Mouse (Mus musculus) hindbrain, embryonic 14.5 days (tissue): Measurements from ENCODE around the gene Pecam1. TPM values are rescaled to one million over a fixed set of nuclear protein-coding genes. Genes with fewer than 3 reads are reported as not detected.
"Not testable (repeated sequence)": the region's sequence is repeated elsewhere in the genome, so short reads cannot be mapped to it uniquely, and the experiment has no call there.

ENCODE experiments used
- ATAC-seq: fragments of 200-750 bp; cut with Nextera tagmentation; 2 replicates; pipeline ENCODE4 v1.8.0; 2017; ENCODE audit warnings: moderate number of reproducible peaks, mild to moderate bottlenecking, moderate TSS enrichment, moderate library complexity; ENCODE audit not compliant: low FRiP score
- DNase-seq: peaks from one replicate; pipeline ENCODE4 v3.0.0-alpha.2; 2015; ENCODE audit warnings: low spot score
- H3K27ac ChIP-seq: fragments of 300-500 bp; sonication (generic); 2 replicates; pipeline ENCODE4 v1.5.1; 2014; ENCODE audit warnings: mild to moderate bottlenecking, moderate library complexity
- H3K27me3 ChIP-seq: fragments of 300-500 bp; sonication (generic); 2 replicates; pipeline ENCODE4 v1.6.1; 2014; ENCODE audit warnings: mild to moderate bottlenecking, low read length, mixed read lengths; ENCODE audit not compliant: control insufficient read depth, insufficient read depth
- H3K36me3 ChIP-seq: fragments of 300-500 bp; sonication (generic); replicated peaks from 2 replicates; pipeline ENCODE4 v1.6.1; 2014; ENCODE audit not compliant: control insufficient read depth, insufficient read depth
- H3K4me1 ChIP-seq: fragments of 300-500 bp; sonication (generic); replicated peaks from 2 replicates; pipeline ENCODE4 v1.6.1; 2014; ENCODE audit warnings: antibody characterized with exemption, low read length, mixed read lengths; ENCODE audit not compliant: control insufficient read depth, insufficient read depth
- H3K4me2 ChIP-seq: fragments of 300-500 bp; sonication (generic); replicated peaks from 2 replicates; pipeline ENCODE4 v1.6.1; 2014; ENCODE audit warnings: mild to moderate bottlenecking, moderate library complexity
- H3K4me3 ChIP-seq: fragments of 300-500 bp; sonication (generic); replicated peaks from 2 replicates; pipeline ENCODE4 v1.5.1; 2014; ENCODE audit warnings: mild to moderate bottlenecking, low read length
- H3K9ac ChIP-seq: fragments of 300-500 bp; sonication (generic); 2 replicates; pipeline ENCODE4 v1.6.1; 2014
- H3K9me3 ChIP-seq: fragments of 300-500 bp; sonication (generic); 2 replicates; pipeline ENCODE4 v1.6.1; 2016; ENCODE audit warnings: low read length; ENCODE audit not compliant: control insufficient read depth
- WGBS: fragments of 180-500 bp; shearing (Covaris S2); extraction: QIAGEN DNeasy Blood & Tissue Kit; methylation state at CpG from one replicate; pipeline ENCODE4 v1.1.7; 2014; 5-methylcytosine and 5-hydroxymethylcytosine counted together
- polyA plus RNA-seq: library from polyadenylated mRNA; unstranded; fragments of >200 nt; fragmentation: Nextera tagmentation; extraction: Ambion mirVana; gene quantifications from 2 replicates; pipeline ENCODE4 v1.2.1, GENCODE M21; 2014

Gene Pecam1
- polyA plus RNA-seq, 1 experiment from 2014 or later = 16.0 TPM

- 91% methylated on average over 2 of the region's 2 CpGs for WGBS
- DNase-seq (no peak), ATAC-seq (no peak)
- no peak overlapping the region for H3K4me2 ChIP-seq
- H3K4me3 ChIP-seq = no peak overlapping the region; the same call in 1 of the 2 replicates
- H3K27ac ChIP-seq = no peak overlapping the region
- peaks cover 28% of the 10 kb centered on the region for H3K4me1 ChIP-seq
- H3K9me3 ChIP-seq = no peaks in the 10 kb centered on the region
- H3K27me3 ChIP-seq = no peaks in the 10 kb centered on the region
- peaks cover 74% of the 10 kb centered on the region for H3K36me3 ChIP-seq
- no peak overlapping the region for H3K9ac ChIP-seq
Measured at GRCm38 (mm10) chr11:106784476-106784875, 34.0 kb upstream of the Pecam1 start.

- H3K9me3 ChIP-seq = no peaks in the 10 kb centered on the region
- ATAC-seq (no peak), DNase-seq (no peak)
- WGBS = 83% methylated on average over 9 of the region's 9 CpGs
- no peak overlapping the region for H3K4me2 ChIP-seq
- no peak overlapping the region for H3K27ac ChIP-seq
- no peak overlapping the region for H3K9ac ChIP-seq
- no peaks in the 10 kb centered on the region for H3K27me3 ChIP-seq
- peaks cover 74% of the 10 kb centered on the region for H3K36me3 ChIP-seq
- H3K4me3 ChIP-seq = no peak overlapping the region
- H3K4me1 ChIP-seq = peaks cover 28% of the 10 kb centered on the region
Measured at GRCm38 (mm10) chr11:106782841-106783764, 32.7 kb upstream of the Pecam1 start.

- H3K36me3 ChIP-seq = peaks cover 74% of the 10 kb centered on the region
- not testable (repeated sequence) for H3K4me3 ChIP-seq, H3K27ac ChIP-seq, H3K4me2 ChIP-seq, H3K9me3 ChIP-seq, DNase-seq, H3K9ac ChIP-seq, H3K27me3 ChIP-seq, ATAC-seq
- WGBS = 94% methylated on average over 7 of the region's 7 CpGs
- peaks cover 28% of the 10 kb centered on the region for H3K4me1 ChIP-seq
Measured at GRCm38 (mm10) chr11:106782271-106782670, 31.8 kb upstream of the Pecam1 start.

GRCm38 (mm10) chr11:106780590-106781220 is 30.3 kb upstream of the Pecam1 start:
- WGBS = 84% methylated on average over 6 of the region's 6 CpGs
- no peak overlapping the region for H3K9ac ChIP-seq
- no peak overlapping the region for H3K4me2 ChIP-seq
- H3K36me3 ChIP-seq = peaks cover 69% of the 10 kb centered on the region
- no peak overlapping the region for H3K27ac ChIP-seq
- no peaks in the 10 kb centered on the region for H3K9me3 ChIP-seq
- peaks cover 19% of the 10 kb centered on the region for H3K4me1 ChIP-seq
- DNase-seq (no peak), ATAC-seq (no peak)
- H3K27me3 ChIP-seq = no peaks in the 10 kb centered on the region
- H3K4me3 ChIP-seq = no peak overlapping the region

GRCm38 (mm10) chr11:106780089-106780425 is 29.6 kb upstream of the Pecam1 start:
- Histone ChIP-seq H3K9me3 (no peaks in the 10 kb centered on the region), H3K4me3 (peak overlapping the region; percentile 60; the same call in 1 of the 2 replicates), H3K4me2 (peak overlapping the region; percentile 60), H3K9ac (peak overlapping the region; percentile 84; the same call in 1 of the 2 replicates), H3K4me1 (peaks cover 12% of the 10 kb centered on the region), H3K27ac (peak overlapping the region; percentile 84), H3K27me3 (no peaks in the 10 kb centered on the region), H3K36me3 (peaks cover 69% of the 10 kb centered on the region)
- DNase-seq (peak; percentile 27), ATAC-seq (no peak)
- WGBS = 73% methylated on average over 4 of the region's 4 CpGs

- peaks cover 69% of the 10 kb centered on the region for H3K36me3 ChIP-seq
- peak within 1 kb of the TSS; percentile 60 for H3K4me3 ChIP-seq
- 2% methylated on average over 30 of the region's 30 CpGs for WGBS
Measured at GRCm38 (mm10) chr11:106779388-106780088, 29.1 kb upstream of the Pecam1 start, which contains the start of gene Polg2. Gene Polg2 (minus strand): TSS chr11:106779537.

GRCm38 (mm10) chr11:106778589-106779387 is 28.4 kb upstream of the Pecam1 start:
- H3K36me3 ChIP-seq = peaks cover 69% of the 10 kb centered on the region
- H3K4me2 ChIP-seq = peak overlapping the region; percentile 60
- peak overlapping the region; percentile 84 for H3K27ac ChIP-seq
- DNase-seq (no peak), ATAC-seq (no peak; the same call in none of the 2 replicates)
- H3K27me3 ChIP-seq = no peaks in the 10 kb centered on the region
- peaks cover 6% of the 10 kb centered on the region; the same call in 1 of the 2 replicates for H3K4me1 ChIP-seq
- no peaks in the 10 kb centered on the region for H3K9me3 ChIP-seq
- WGBS = 2% methylated on average over 39 of the region's 39 CpGs
- peak overlapping the region; percentile 60 for H3K4me3 ChIP-seq
- peak overlapping the region; percentile 84 for H3K9ac ChIP-seq

More at GRCm38 (mm10) chr11:106779388-106780088, 29.1 kb upstream of the Pecam1 start, which contains the start of gene Polg2:
- H3K4me1 ChIP-seq = peaks cover 7% of the 10 kb centered on the region; the same call in 1 of the 2 replicates
- ATAC-seq (peak; percentile 99), DNase-seq (peak; percentile 93)
- peak within 1 kb of the TSS; percentile 84 for H3K27ac ChIP-seq
- H3K9ac ChIP-seq = peak within 1 kb of the TSS; percentile 84
- no peaks in the 10 kb centered on the region for H3K27me3 ChIP-seq
- no peaks in the 10 kb centered on the region for H3K9me3 ChIP-seq
- peak within 1 kb of the TSS; percentile 60 for H3K4me2 ChIP-seq

- no peak overlapping the region for H3K27ac ChIP-seq
- H3K4me3 ChIP-seq = no peak overlapping the region
- H3K36me3 ChIP-seq = peaks cover 69% of the 10 kb centered on the region
- H3K27me3 ChIP-seq = no peaks in the 10 kb centered on the region
- peaks cover 6% of the 10 kb centered on the region; the same call in 1 of the 2 replicates for H3K4me1 ChIP-seq
- no peaks in the 10 kb centered on the region for H3K9me3 ChIP-seq
- no peak for DNase-seq
- no peak for ATAC-seq
- WGBS = 95% methylated on average over 7 of the region's 7 CpGs
- no peak overlapping the region for H3K9ac ChIP-seq
- peak overlapping the region; percentile 60 for H3K4me2 ChIP-seq
Measured at GRCm38 (mm10) chr11:106778132-106778531, 27.7 kb upstream of the Pecam1 start.
